In genomic region chr1:154117346-154117687, GRCm38 (mm10) we compare ENCODE assay signal across 8 mouse cellular contexts.
DNase-seq lines count a peak whose midpoint lies in the region; ATAC-seq and TF ChIP-seq lines count a peak whose summit lies in the region.

No protein-coding gene starts in this region.

- H3K9ac ChIP-seq in hindbrain, embryonic 15.5 days: no peak overlapping the region
- no peak overlapping the region for H3K9ac ChIP-seq in limb, embryonic 15.5 days

- no peak for TF ChIP-seq POLR2A in cortical plate, adult 2 months (IDR thresholded peaks at IDR 0.05; ENCODE audit: extremely low read depth, insufficient read depth, low read length)

- H3K4me2 ChIP-seq in hindbrain, embryonic 15.5 days: peak overlapping the region; percentile 21
- peak overlapping the region; percentile 34 for H3K4me2 ChIP-seq in limb, embryonic 15.5 days

- no peaks in the 10 kb centered on the region for H3K27me3 ChIP-seq in hindbrain, embryonic 15.5 days
- no peaks in the 10 kb centered on the region for H3K27me3 ChIP-seq in limb, embryonic 15.5 days

- peak; percentile 43 to 53 for DNase-seq in layer of hippocampus, postnatal 10 days (ENCODE audit: low spot score in 2 of 2)
- no peak for DNase-seq in layer of hippocampus, postnatal 36 days
- peak; percentile 23 for DNase-seq in retina, embryonic 14.5 days (ENCODE audit: low spot score)
- DNase-seq in urinary bladder, postnatal 4 days (ENCODE audit: low spot score in 2 of 2): no peak

- TF ChIP-seq CTCF in cortical plate, adult 2 months (IDR thresholded peaks at IDR 0.05; ENCODE audit: extremely low read depth, insufficient read depth, low read length): no peak

- 48% methylated on average over 11 of the region's 11 CpGs for WGBS in hindbrain, embryonic 15.5 days
- WGBS in limb, embryonic 15.5 days: 24% methylated on average over 11 of the region's 11 CpGs

- no peaks in the 10 kb centered on the region for H3K36me3 ChIP-seq in hindbrain, embryonic 15.5 days
- H3K36me3 ChIP-seq in limb, embryonic 15.5 days: no peaks in the 10 kb centered on the region

- no peak overlapping the region for H3K4me3 ChIP-seq in cortical plate, adult 2 months (ENCODE audit: insufficient read depth, low read length)
- H3K4me3 ChIP-seq in hindbrain, embryonic 15.5 days: no peak overlapping the region
- H3K4me3 ChIP-seq in limb, embryonic 15.5 days: 0 out of 2 replicates have a peak overlapping the region, but pooled peaks have one; percentile 1

- no peaks in the 10 kb centered on the region for H3K4me1 ChIP-seq in cortical plate, adult 2 months (ENCODE audit: control insufficient read depth, insufficient read depth, low read length)
- peaks cover 6% of the 10 kb centered on the region for H3K4me1 ChIP-seq in hindbrain, embryonic 15.5 days (replicated peaks)
- H3K4me1 ChIP-seq in limb, embryonic 15.5 days: peaks cover 33% of the 10 kb centered on the region

- peak overlapping the region; percentile 52 for H3K27ac ChIP-seq in cortical plate, adult 2 months (ENCODE audit: insufficient read depth, low read length)
- H3K27ac ChIP-seq in hindbrain, embryonic 15.5 days (replicated peaks): 0 out of 2 replicates have a peak overlapping the region, but pooled peaks have one; percentile 26
- H3K27ac ChIP-seq in limb, embryonic 15.5 days: peak overlapping the region; percentile 48

- H3K9me3 ChIP-seq in hindbrain, embryonic 15.5 days: no peaks in the 10 kb centered on the region
- H3K9me3 ChIP-seq in limb, embryonic 15.5 days: no peaks in the 10 kb centered on the region

- ATAC-seq in hindbrain, embryonic 15.5 days (ENCODE audit: low FRiP score, low read depth): no peak
- ATAC-seq in limb, embryonic 15.5 days (ENCODE audit: insufficient number of reproducible peaks, low FRiP score, low TSS enrichment, low read depth): no peak
- no peak for ATAC-seq in erythroid progenitor cell, adult 5-6 weeks (replicated peaks; ENCODE audit: low FRiP score, poor library complexity, severe bottlenecking)

Comparison
In these comparisons a context has a peak if more than half of its experiments do, and no peak if none do; other contexts are left out.
1. DNase-seq: peak in layer of hippocampus, postnatal 10 days (2 of 2) and retina, embryonic 14.5 days (single experiment); none in layer of hippocampus, postnatal 36 days (0 of 2) and urinary bladder, postnatal 4 days (0 of 2).
2. Peak in every context shown above with its lines, with median percentiles within 50 percentile points of each other: H3K27ac ChIP-seq.